Mouse (Mus musculus) CH12.LX (cell line): ENCODE measurements at regions not wholly inside any gene's neighbourhood (a gene's known extent, or its start where the extent isn't known, plus 50 kb on each side); places are given as distances from the start of the nearest gene placed in this dataset.
A peak's percentile ranks its signal among the peaks of the same experiment; 100 is the strongest.

ENCODE experiments used
- DNase-seq: peaks from one replicate; pipeline ENCODE4 v3.0.0-alpha.2; 2013; ENCODE audit errors: extremely low read depth
- H3K27ac ChIP-seq: 2 replicates; pipeline ENCODE4 v1.5.1; 2012; ENCODE audit warnings: low read depth, mild to moderate bottlenecking, control low read depth, moderate library complexity; ENCODE audit not compliant: insufficient read depth
- H3K27me3 ChIP-seq: replicated peaks from 2 replicates; pipeline ENCODE3; 2012; ENCODE audit warnings: inconsistent platforms
- H3K36me3 ChIP-seq, 2 experiments: replicated peaks in 1 of 2; 2 replicates each; pipeline versions ENCODE3 to v1.6.1; 2012; ENCODE audit warnings: inconsistent platforms in 1 of 2, low read length in 1 of 2, mild to moderate bottlenecking in 1 of 2, mixed read lengths in 1 of 2, moderate library complexity in 1 of 2; ENCODE audit not compliant: control insufficient read depth in 1 of 2, insufficient read depth in 1 of 2
- H3K4me1 ChIP-seq, 2 experiments: 2 replicates each; pipeline ENCODE4 v1.6.1; 2012; ENCODE audit warnings: inconsistent platforms in 1 of 2, moderate library complexity in 1 of 2; ENCODE audit not compliant: insufficient read depth in 2 of 2, control insufficient read depth in 1 of 2
- H3K4me2 ChIP-seq: 2 replicates; pipeline ENCODE4 v1.6.1; 2012; ENCODE audit warnings: low read depth, mild to moderate bottlenecking, control low read depth; ENCODE audit not compliant: poor library complexity, insufficient read depth, severe bottlenecking
- H3K4me3 ChIP-seq, 3 experiments: fragments of 150-350 bp in 1 of 3; sonication (generic) in 1 of 3; replicated peaks in 1 of 3; 2 replicates each; pipeline versions ENCODE3 to v1.5.1; 2011 to 2012; ENCODE audit warnings: low read depth in 2 of 3, low read length in 2 of 3, mild to moderate bottlenecking in 2 of 3, moderate library complexity in 2 of 3, control low read depth in 1 of 3, improper control_type of control experiment in 1 of 3, inconsistent platforms in 1 of 3, mixed read lengths in 1 of 3; ENCODE audit not compliant: poor library complexity in 1 of 3
- H3K79me2 ChIP-seq: replicated peaks from 2 replicates; pipeline ENCODE4 v1.6.1; 2012; ENCODE audit warnings: mild to moderate bottlenecking, moderate library complexity; ENCODE audit not compliant: control insufficient read depth, poor library complexity, insufficient read depth, severe bottlenecking; ENCODE audit errors: extremely low read depth
- H3K9ac ChIP-seq: 2 replicates; pipeline ENCODE4 v1.6.1; 2012; ENCODE audit warnings: low read depth, mild to moderate bottlenecking, control low read depth, moderate library complexity; ENCODE audit not compliant: insufficient read depth
- H3K9me3 ChIP-seq: replicated peaks from 2 replicates; pipeline ENCODE3; 2012; ENCODE audit warnings: low read length, inconsistent platforms, mixed read lengths
- CHD2 ChIP-seq: IDR thresholded peaks from 2 replicates; pipeline ENCODE4 v1.6.1; 2011; ENCODE audit warnings: low read length, improper control_type of control experiment
- CTCF ChIP-seq, 2 experiments: IDR thresholded peaks in 1 of 2; conservative IDR thresholded peaks in 1 of 2; 2 replicates each; pipeline ENCODE4 v1.5.1; 2011 to 2012; ENCODE audit warnings: low read depth in 2 of 2, low read length in 2 of 2, improper control_type of control experiment in 1 of 2, inconsistent platforms in 1 of 2, mild to moderate bottlenecking in 1 of 2, moderate library complexity in 1 of 2
- E2F4 ChIP-seq: IDR thresholded peaks from 2 replicates; pipeline ENCODE4 v1.6.1; 2011; ENCODE audit warnings: low read depth, low read length, improper control_type of control experiment; ENCODE audit not compliant: insufficient replicate concordance
- EP300 ChIP-seq: IDR thresholded peaks from 2 replicates; pipeline ENCODE4 v1.6.1; 2011; ENCODE audit warnings: low read length, improper control_type of control experiment
- ETS1 ChIP-seq: conservative IDR thresholded peaks from 2 replicates; pipeline ENCODE4 v1.6.1; 2012; ENCODE audit warnings: low read depth, mild to moderate bottlenecking, inconsistent platforms, low read length, improper control_type of control experiment, moderate library complexity
- HCFC1 ChIP-seq: IDR thresholded peaks from 2 replicates; pipeline ENCODE4 v1.6.1; 2012; ENCODE audit warnings: low read depth, mild to moderate bottlenecking, inconsistent platforms, low read length, improper control_type of control experiment
- MAFK ChIP-seq: IDR thresholded peaks from 2 replicates; pipeline ENCODE4 v1.6.1; 2011; ENCODE audit warnings: low read length, improper control_type of control experiment; ENCODE audit not compliant: insufficient replicate concordance
- MAZ ChIP-seq: IDR thresholded peaks from 2 replicates; pipeline ENCODE4 v1.6.1; 2012; ENCODE audit warnings: low read depth, mild to moderate bottlenecking, inconsistent platforms, low read length, improper control_type of control experiment, moderate library complexity
- MXI1 ChIP-seq: IDR thresholded peaks from 2 replicates; pipeline ENCODE4 v1.6.1; 2011; ENCODE audit warnings: mild to moderate bottlenecking, low read depth, low read length, improper control_type of control experiment
- MYC ChIP-seq: IDR thresholded peaks from 2 replicates; pipeline ENCODE4 v1.6.1; 2011; ENCODE audit warnings: low read depth, mild to moderate bottlenecking, improper control_type of control experiment, low read length
- NELFE ChIP-seq: IDR thresholded peaks from 2 replicates; pipeline ENCODE4 v1.6.1; 2011; ENCODE audit warnings: low read depth, low read length, improper control_type of control experiment
- PAX5 ChIP-seq: IDR thresholded peaks from 2 replicates; pipeline ENCODE4 v1.6.1; 2012; ENCODE audit warnings: low read length, inconsistent platforms, mixed read lengths
- RAD21 ChIP-seq: IDR thresholded peaks from 2 replicates; pipeline ENCODE4 v1.6.1; 2011; ENCODE audit warnings: low read depth, mild to moderate bottlenecking, low read length, improper control_type of control experiment, moderate library complexity
- RCOR1 ChIP-seq: conservative IDR thresholded peaks from 2 replicates; pipeline ENCODE4 v1.6.1; 2012; ENCODE audit warnings: low read depth, mild to moderate bottlenecking, inconsistent platforms, low read length, improper control_type of control experiment
- TBP ChIP-seq: conservative IDR thresholded peaks from 2 replicates; pipeline ENCODE4 v1.6.1; 2011; ENCODE audit warnings: low read depth, low read length, improper control_type of control experiment
- TCF12 ChIP-seq: IDR thresholded peaks from 2 replicates; pipeline ENCODE4 v1.6.1; 2014; ENCODE audit warnings: low read depth, mild to moderate bottlenecking, inconsistent platforms, low read length, improper control_type of control experiment
- UBTF ChIP-seq: IDR thresholded peaks from 2 replicates; pipeline ENCODE4 v1.6.1; 2012; ENCODE audit warnings: low read depth, mild to moderate bottlenecking, inconsistent platforms, low read length, improper control_type of control experiment, moderate library complexity
- ZC3H11A ChIP-seq: IDR thresholded peaks from 2 replicates; pipeline ENCODE4 v1.6.1; 2012; ENCODE audit warnings: low read depth, mild to moderate bottlenecking, inconsistent platforms, low read length, improper control_type of control experiment
- ZNF384 ChIP-seq: IDR thresholded peaks from 2 replicates; pipeline ENCODE4 v1.6.1; 2012; ENCODE audit warnings: low read depth, low read length, improper control_type of control experiment, inconsistent platforms
- dilution Hi-C: fragments of 300-500 bp; cut with MboI; formaldehyde crosslinking; loops from 2 replicates; pipeline ENCODE4 v1.14.3; 2020; ENCODE audit warnings: low sequenced_read_pairs; ENCODE audit not compliant: extremely low pct_unique_long_range_greater_than_20kb, extremely low pct_ligation_motif_present
- in situ Hi-C: fragments of 300-500 bp; cut with MboI; formaldehyde crosslinking; loops from 3 replicates; pipeline ENCODE4 v1.14.3; 2019; ENCODE audit warnings: low sequenced_read_pairs, low pct_ligation_motif_present, low pct_unique_long_range_greater_than_20kb, mixed read lengths

DNA sequence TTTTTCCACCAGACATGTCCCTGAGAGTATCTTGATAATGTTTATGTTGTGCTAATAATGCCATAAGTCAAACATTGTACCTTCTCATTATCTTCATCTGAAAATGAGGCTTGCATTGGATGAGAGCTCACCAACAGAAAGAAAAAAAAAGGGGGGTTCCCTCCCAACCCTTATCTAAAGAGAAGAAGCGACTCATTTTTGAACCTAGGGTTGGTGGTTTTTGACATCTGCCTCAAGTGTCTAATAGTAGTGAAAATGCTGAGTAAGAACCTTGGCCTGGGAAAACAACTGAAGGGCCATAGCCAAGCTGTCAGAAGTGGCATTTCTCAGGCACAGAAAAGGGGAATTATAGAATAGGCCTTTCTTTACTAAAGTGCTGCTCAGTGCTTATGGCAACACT, 577.3 kb downstream of the Adgrl2 start:
- Histone ChIP-seq H3K4me1 (peaks cover 0 to 15% of the 10 kb centered on the region in 2 experiments; a peak in 2 of 4 replicates), H3K4me2 (no peak overlapping the region), H3K27me3 (no peaks in the 10 kb centered on the region), H3K27ac (no peak overlapping the region), H3K79me2 (no peaks in the 10 kb centered on the region), H3K4me3 (no peak overlapping the region), H3K9ac (no peak overlapping the region), H3K36me3 (no peaks in the 10 kb centered on the region), H3K9me3 (no peaks in the 10 kb centered on the region)
- in situ Hi-C loops (no loop called here), dilution Hi-C loops (no loop called here)
- peak; percentile 35 for DNase-seq
- TF ChIP-seq MAFK = peak; percentile 57; the same call in 1 of the 2 replicates
- no peak for TF ChIP-seq MXI1
- no peak for TF ChIP-seq MAZ
- no peak; the same call in 1 of the 2 replicates for TF ChIP-seq ZNF384

DNA sequence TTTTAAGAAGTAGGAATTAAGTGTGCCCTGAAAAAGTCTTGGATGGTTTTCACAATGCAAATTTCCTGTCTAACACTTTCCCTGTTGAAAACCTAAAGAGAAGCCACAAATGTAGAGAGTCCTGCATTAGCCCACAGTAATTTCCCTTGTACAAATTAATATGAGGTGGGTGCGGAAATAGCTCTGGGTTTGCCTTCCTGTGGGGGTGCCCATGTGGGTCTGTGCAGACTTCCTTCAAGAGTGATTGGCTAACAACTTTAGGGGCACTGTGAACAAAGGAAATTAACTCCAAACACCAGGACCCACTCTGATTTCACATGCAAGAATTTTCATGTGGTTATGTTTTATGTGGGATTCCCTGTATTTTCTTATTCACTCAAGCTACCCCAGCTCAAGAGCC, 578.2 kb downstream of the Adgrl2 start:
- Histone ChIP-seq H3K4me2 (no peak overlapping the region), H3K27me3 (no peaks in the 10 kb centered on the region), H3K4me1 (peaks cover 0 to 15% of the 10 kb centered on the region in 2 experiments; a peak in 2 of 4 replicates), H3K27ac (no peak overlapping the region), H3K9me3 (no peaks in the 10 kb centered on the region), H3K9ac (no peak overlapping the region), H3K36me3 (no peaks in the 10 kb centered on the region), H3K79me2 (no peaks in the 10 kb centered on the region), H3K4me3 (no peak overlapping the region)
- TF ChIP-seq ZC3H11A (no peak), EP300 (no peak), ETS1 (no peak), NELFE (no peak), RCOR1 (no peak), PAX5 (no peak), MYC (no peak), TCF12 (no peak), CHD2 (no peak), CTCF (conservative IDR thresholded peaks at IDR 0.05 in 1 of 2, IDR thresholded peaks at IDR 0.05 in 1 of 2; ENCODE audit: low read depth in 2 of 2, low read length in 2 of 2) (no peak), TBP (no peak), E2F4 (no peak), RAD21 (no peak), UBTF (no peak), HCFC1 (no peak)
- dilution Hi-C loops = no loop called here
- in situ Hi-C loops = no loop called here
- DNase-seq = no peak
